Mouse (Mus musculus) layer of hippocampus, postnatal 10 days (tissue): ENCODE measurements at regions not wholly inside any gene's neighbourhood (a gene's known extent, or its start where the extent isn't known, plus 50 kb on each side); places are given as distances from the start of the nearest gene placed in this dataset.

Experiments
- DNase-seq, 2 experiments: peaks; one replicate each; pipeline ENCODE4 v3.0.0; 2021; ENCODE audit warnings: low spot score in 2 of 2

GRCm38 (mm10) chr3:52645156-52645555 lies 371.9 kb downstream of the Cog6 start:
- no peak for DNase-seq

DNA sequence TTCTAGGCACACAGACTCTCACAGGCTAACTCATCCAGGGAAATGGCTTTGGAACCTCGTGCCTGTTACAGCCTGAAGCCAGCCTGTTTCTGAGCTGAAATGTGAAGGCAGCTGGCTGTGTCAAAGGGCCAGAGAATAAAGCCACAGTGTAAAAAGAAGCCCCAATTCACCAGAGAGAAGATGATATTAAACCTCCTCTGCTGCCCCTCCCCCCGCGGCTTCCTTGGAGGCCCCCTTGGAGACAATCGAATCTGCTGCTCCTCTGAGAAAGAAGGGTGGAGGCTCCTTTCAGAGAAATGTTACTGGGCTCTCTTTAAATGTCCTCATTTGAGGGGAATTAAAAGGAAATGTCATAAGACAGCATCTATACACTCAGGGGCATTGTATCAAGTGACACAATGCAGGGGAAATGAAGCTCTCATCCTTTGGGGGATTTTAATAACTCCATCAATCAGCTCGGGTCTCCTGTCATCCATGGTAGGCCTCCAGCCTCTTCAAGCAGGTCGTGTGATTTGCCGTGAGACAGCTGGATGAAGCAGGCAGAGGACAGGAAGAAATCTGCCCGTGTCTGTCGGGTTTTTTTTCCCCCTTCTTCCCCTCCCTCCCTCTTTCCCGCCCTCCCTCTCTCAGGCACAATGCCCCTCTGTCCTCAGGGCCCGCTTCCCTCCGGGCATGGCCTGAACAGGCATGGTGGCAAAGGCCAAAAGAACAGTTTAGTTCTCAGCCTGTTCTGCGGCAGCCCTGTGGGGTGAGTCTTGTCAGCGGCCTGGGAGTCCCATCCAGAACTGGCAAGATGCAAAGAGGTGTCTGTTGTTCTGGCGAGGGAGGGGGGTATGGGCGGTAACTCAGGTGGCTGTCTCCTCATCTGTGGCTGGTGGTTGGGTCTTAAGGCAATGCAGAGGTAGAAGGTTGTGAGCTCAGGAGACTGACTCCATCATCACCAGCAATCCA lies 372.6 kb downstream of the Cog6 start:
- DNase-seq: no peak

DNA sequence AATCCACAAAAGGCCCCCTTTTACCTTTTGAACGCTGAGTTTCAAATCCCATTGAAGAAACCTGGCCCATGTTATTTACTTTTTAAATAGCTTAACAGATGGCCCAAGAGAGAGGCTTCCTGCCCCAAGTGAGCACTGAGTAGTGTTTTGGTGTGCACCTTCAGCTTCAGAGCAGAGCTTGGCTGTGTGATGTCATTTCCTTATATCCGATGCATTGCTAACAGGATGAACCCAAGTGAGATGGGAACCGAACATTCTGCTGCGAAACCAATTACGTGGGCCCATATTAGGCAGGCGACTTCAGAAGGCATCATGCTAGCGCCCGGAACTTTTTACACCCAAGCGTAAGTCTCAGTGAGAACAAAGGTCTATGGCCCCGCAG lies 373.2 kb downstream of the Cog6 start:
- no peak for DNase-seq

DNA sequence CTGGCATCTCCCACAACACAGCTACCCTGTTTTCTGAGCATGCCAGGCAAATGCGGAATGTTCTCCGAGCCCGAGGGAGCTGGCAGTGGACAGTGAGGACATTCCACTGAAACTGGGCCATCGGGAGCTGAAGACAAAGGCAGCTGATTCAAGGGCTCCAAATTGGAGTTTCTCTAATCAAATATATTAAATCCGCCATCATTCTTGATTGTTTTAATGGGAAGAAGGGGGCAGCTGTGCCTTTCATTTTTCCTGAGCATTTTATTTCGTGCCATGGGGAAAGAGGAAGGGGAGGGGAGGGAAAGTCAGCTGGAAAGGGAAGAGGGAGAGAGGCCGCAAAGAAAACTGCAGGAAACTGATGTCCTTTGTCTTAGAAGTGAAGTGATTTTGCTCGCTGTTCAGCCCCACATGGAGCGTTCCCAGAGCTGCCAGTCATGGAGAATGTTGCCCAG lies 373.9 kb downstream of the Cog6 start:
- DNase-seq: peak; percentile 57 to 58

GRCm38 (mm10) chr3:52641226-52642181 lies 373.4 kb downstream of the Foxo1 start:
- DNase-seq: peak; percentile 60 to 67

GRCm38 (mm10) chr3:52640250-52641147 lies 372.4 kb downstream of the Foxo1 start:
- no peak for DNase-seq

DNA sequence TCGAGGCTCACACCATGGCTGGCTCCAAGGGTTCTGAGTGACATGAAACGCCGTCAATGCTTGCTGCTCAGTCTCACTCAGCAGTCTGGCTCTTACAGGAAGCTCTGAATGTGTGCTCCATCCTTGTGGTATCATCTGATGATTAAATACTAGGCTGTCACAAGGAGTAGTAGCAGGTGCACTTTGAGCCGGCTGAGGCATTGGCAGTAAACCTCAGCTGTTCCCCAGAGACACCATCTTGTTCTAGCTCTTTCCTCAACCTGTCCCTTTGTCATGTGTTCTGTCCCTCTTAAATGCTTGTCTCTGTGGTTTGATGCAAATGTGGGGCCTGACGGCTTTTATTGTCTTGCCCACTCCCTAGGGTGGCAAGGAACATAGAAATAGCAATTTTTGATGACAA lies 370.7 kb downstream of the Foxo1 start:
- DNase-seq: no peak

- DNase-seq: no peak
These were observed 366.2 kb downstream of the Foxo1 start for GRCm38 (mm10) chr3:52634353-52634752.

- no peak for DNase-seq
These were observed 365.5 kb downstream of the Foxo1 start for GRCm38 (mm10) chr3:52633491-52634100.

- no peak for DNase-seq
These were observed 364.5 kb downstream of the Foxo1 start for GRCm38 (mm10) chr3:52632635-52633034.

DNA sequence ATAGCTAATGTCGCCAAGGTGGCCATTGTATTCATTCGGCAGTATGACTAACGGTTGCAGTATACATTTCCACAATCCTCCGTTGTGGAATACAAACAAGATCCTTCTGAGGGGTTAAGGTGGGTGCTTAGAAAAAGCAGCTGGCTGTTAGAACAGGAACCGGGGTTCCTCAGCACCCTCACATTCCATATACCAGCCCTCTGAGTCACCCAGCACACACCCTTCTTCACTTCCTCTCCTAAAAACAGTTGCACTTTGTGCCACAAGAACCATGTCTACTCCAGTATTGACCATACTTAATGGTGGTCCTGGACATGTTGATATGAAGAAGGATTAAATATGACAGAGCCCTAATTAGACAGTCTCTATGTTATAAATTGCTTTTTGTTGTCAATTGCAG lies 362.1 kb downstream of the Foxo1 start:
- DNase-seq: no peak

GRCm38 (mm10) chr3:52625125-52625524 lies 357.0 kb downstream of the Foxo1 start:
- DNase-seq: no peak

- no peak for DNase-seq
These were observed 354.4 kb downstream of the Foxo1 start for GRCm38 (mm10) chr3:52622530-52622929.

DNA sequence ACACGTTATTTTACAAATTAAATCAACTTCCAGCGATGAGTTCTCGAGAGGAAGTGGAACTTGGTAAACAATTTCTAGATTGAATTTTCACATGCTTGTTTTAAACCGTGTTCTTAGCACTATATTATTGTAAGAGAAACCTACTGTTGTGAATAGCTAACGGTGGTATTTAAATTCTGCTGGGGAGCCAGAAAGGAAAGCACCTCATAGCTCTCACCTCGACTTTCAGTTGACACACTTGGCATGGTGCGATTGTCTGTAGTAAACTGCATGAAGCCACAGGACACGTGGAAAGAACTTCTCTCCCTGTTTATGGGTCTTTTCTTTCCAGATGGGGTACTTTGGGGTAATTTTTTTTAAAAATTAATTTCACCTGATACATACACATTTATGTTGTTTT lies 353.8 kb downstream of the Foxo1 start:
- no peak for DNase-seq

DNA sequence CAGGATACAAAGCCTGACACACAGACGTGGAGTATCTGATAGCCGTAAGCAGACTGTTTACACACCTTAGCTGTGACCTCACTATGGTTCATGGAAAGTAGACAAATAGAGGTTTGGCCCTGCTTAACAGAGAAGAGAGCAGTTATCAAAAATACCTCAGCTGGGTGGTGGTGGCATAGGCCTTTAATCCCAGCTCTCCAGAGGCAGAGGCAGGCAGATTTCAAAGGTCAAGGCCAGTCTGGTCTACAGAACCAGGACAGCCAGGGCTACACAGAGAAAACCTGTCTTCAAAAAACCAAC lies 350.7 kb downstream of the Foxo1 start:
- DNase-seq: no peak

DNA sequence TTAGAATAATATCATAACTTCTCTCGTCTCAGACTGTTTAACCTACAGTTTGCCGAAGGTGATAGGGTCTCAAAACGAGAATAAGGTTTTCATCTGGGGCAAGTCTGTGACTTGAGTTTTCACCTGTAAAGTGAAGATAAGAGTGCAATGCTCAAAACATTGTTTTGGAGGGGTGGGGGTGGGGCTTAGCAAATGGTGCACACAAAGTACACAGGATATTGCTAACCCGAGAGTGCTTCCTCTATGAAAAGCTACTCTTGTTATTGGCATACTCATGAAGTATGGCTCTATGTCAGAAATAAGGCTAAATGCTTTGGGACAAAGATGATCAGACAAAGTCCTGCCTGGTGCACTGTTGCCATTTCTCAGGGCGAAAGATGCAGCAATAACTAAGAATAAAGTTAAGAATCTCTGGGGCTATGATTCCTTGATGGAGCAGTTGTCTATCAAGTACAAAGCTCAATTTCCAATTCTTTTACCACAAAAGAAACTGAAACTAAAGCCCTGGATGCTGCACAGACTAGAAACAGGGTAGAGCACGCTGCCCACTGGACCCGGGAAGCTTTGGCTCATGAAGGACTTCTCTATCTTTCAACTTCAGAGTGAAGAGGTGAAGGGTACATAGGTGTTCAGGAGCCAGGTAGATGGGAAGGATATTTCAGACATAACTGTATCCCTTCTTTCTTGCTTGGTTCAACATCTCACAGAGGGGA lies 350.2 kb downstream of the Foxo1 start:
- DNase-seq: no peak

GRCm38 (mm10) chr3:52617413-52618149 lies 349.4 kb downstream of the Foxo1 start:
- DNase-seq: no peak

- DNase-seq: no peak
These were observed 343.7 kb downstream of the Foxo1 start for GRCm38 (mm10) chr3:52611881-52612280.

GRCm38 (mm10) chr3:52610466-52610865 lies 342.3 kb downstream of the Foxo1 start:
- no peak for DNase-seq
